Mouse (Mus musculus) small intestine, adult 2 months (tissue): Measurements from ENCODE around the gene Mfn2. TPM values are rescaled to one million over a fixed set of nuclear protein-coding genes. Genes with fewer than 3 reads are reported as not detected.
"Not testable (repeated sequence)": the region's sequence is repeated elsewhere in the genome, so short reads cannot be mapped to it uniquely, and the experiment has no call there.

Experiments used
- H3K27ac ChIP-seq: fragments of 200-500 bp; 2 replicates; pipeline ENCODE4 v1.5.1; 2012; ENCODE audit warnings: low read depth, low read length, control low read depth, inconsistent platforms; ENCODE audit not compliant: insufficient read depth
- H3K27me3 ChIP-seq: fragments of 200-500 bp; 2 replicates; pipeline ENCODE4 v1.6.1; 2012; ENCODE audit warnings: mild to moderate bottlenecking, moderate library complexity, low read length, inconsistent platforms; ENCODE audit not compliant: control insufficient read depth, insufficient read depth
- H3K36me3 ChIP-seq: fragments of 200-500 bp; 2 replicates; pipeline ENCODE4 v1.6.1; 2012; ENCODE audit warnings: mild to moderate bottlenecking, low read length, control low read depth, inconsistent platforms; ENCODE audit not compliant: control insufficient read depth, insufficient read depth
- H3K4me1 ChIP-seq: fragments of 200-500 bp; 2 replicates; pipeline ENCODE4 v1.6.1; 2012; ENCODE audit warnings: low read length, inconsistent platforms, mixed read lengths; ENCODE audit not compliant: control insufficient read depth, insufficient read depth, insufficient read length
- H3K4me3 ChIP-seq: fragments of 200-500 bp; 2 replicates; pipeline ENCODE4 v1.5.1; 2012; ENCODE audit warnings: low read depth, mild to moderate bottlenecking, control low read depth, inconsistent platforms, low read length, moderate library complexity
- CTCF ChIP-seq: fragments of 200-500 bp; IDR thresholded peaks from 2 replicates; pipeline ENCODE4 v1.5.1; 2012; ENCODE audit warnings: low read depth, mild to moderate bottlenecking, control low read depth, inconsistent platforms, low read length, moderate library complexity, mixed read lengths; ENCODE audit not compliant: insufficient replicate concordance, insufficient read length; ENCODE audit errors: extremely low read depth
- POLR2A ChIP-seq: fragments of 200-500 bp; IDR thresholded peaks from 2 replicates; pipeline ENCODE4 v1.6.1; 2012; ENCODE audit warnings: low read depth, mild to moderate bottlenecking, control low read depth, inconsistent platforms, low read length, moderate library complexity
- WGBS: fragments of 180-500 bp; shearing (Covaris S2); methylation state at CpG from one replicate; pipeline ENCODE4 v1.1.7; 2018; 5-methylcytosine and 5-hydroxymethylcytosine counted together
- polyA plus RNA-seq: library from polyadenylated mRNA; depleted of rRNA; stranded (reverse); fragments of >200 nt; gene quantifications from 2 replicates; pipeline ENCODE4 v1.2.3, GENCODE M21; 2012; rRNA removed

Gene Mfn2
- polyA plus RNA-seq, 1 experiment = 72.8 TPM

- Histone ChIP-seq H3K4me1 (no peaks in the 10 kb centered on the region), H3K36me3 (no peaks in the 10 kb centered on the region; the same call in 1 of the 2 replicates), H3K27me3 (no peaks in the 10 kb centered on the region), H3K4me3 (no peak overlapping the region), H3K27ac (no peak overlapping the region)
- no peak for TF ChIP-seq POLR2A
- no peak for TF ChIP-seq CTCF
- WGBS = 79% methylated on average over 2 of the region's 2 CpGs
Measured at GRCm38 (mm10) chr4:147850776-147851175, 53.7 kb downstream of the Mfn2 start.

- H3K4me3 ChIP-seq = peak overlapping the region; percentile 82
- no peak overlapping the region for H3K27ac ChIP-seq
- H3K27me3 ChIP-seq = no peaks in the 10 kb centered on the region
Measured at GRCm38 (mm10) chr4:147848584-147848991, 55.9 kb downstream of the Mfn2 start.

GRCm38 (mm10) chr4:147847614-147848583 is 56.6 kb downstream of the Mfn2 start, which contains the start of gene Zfp933:
Gene Zfp933, minus strand, starts transcription at chr4:147848366.
- 2% methylated on average over 23 of the region's 23 CpGs for WGBS
- peak within 1 kb of the TSS; percentile 82 for H3K4me3 ChIP-seq
- no peak within 1 kb of the TSS for H3K27ac ChIP-seq
- peaks cover 2% of the 10 kb centered on the region for H3K36me3 ChIP-seq
- no peaks in the 10 kb centered on the region for H3K27me3 ChIP-seq
- TF ChIP-seq POLR2A (no peak), CTCF (no peak)
- H3K4me1 ChIP-seq = no peaks in the 10 kb centered on the region

More at GRCm38 (mm10) chr4:147848584-147848991, 55.9 kb downstream of the Mfn2 start:
- no peaks in the 10 kb centered on the region; the same call in 1 of the 2 replicates for H3K36me3 ChIP-seq
- WGBS = 3% methylated on average over 4 of the region's 4 CpGs
- no peaks in the 10 kb centered on the region for H3K4me1 ChIP-seq
- TF ChIP-seq CTCF = no peak
- no peak for TF ChIP-seq POLR2A

GRCm38 (mm10) chr4:147842871-147843270 is 61.6 kb downstream of the Mfn2 start:
- Histone ChIP-seq H3K4me3 (no peak overlapping the region), H3K36me3 (peaks cover 12% of the 10 kb centered on the region), H3K27me3 (no peaks in the 10 kb centered on the region), H3K4me1 (no peaks in the 10 kb centered on the region), H3K27ac (no peak overlapping the region)
- WGBS = 99% methylated on average over 3 of the region's 3 CpGs
- TF ChIP-seq CTCF (no peak), POLR2A (no peak)

- peaks cover 12% of the 10 kb centered on the region for H3K36me3 ChIP-seq
- H3K27me3 ChIP-seq, H3K27ac ChIP-seq, H3K4me1 ChIP-seq, H3K4me3 ChIP-seq: not testable (repeated sequence)
- WGBS = over 99% methylated on average over 21 of the region's 26 CpGs
Measured at GRCm38 (mm10) chr4:147839282-147839681, 65.2 kb downstream of the Mfn2 start.

GRCm38 (mm10) chr4:147824389-147824788 is 80.1 kb downstream of the Mfn2 start:
- Histone ChIP-seq H3K36me3 (peaks cover 16% of the 10 kb centered on the region), H3K4me1 (no peaks in the 10 kb centered on the region)
- no peak for TF ChIP-seq POLR2A
- no peak for TF ChIP-seq CTCF

More at GRCm38 (mm10) chr4:147824389-147824788, 80.1 kb downstream of the Mfn2 start:
- H3K27ac ChIP-seq = no peak overlapping the region
- no peak overlapping the region for H3K4me3 ChIP-seq
- WGBS = 96% methylated on average over 4 of the region's 4 CpGs
- H3K27me3 ChIP-seq = no peaks in the 10 kb centered on the region

Other genes starting within 250 kb of the Mfn2 start
- not detected in 2 replicates for gene Zfp534, start 202.2 kb downstream of the Mfn2 start, polyA plus RNA-seq
- gene Zfp984, start 94.9 kb downstream of the Mfn2 start, polyA plus RNA-seq = 0.09 TPM in 1 of 2 replicates, not detected in the other
- 0.05 and 0.13 TPM in 2 replicates for gene Zfp933, start 56.3 kb downstream of the Mfn2 start, polyA plus RNA-seq
- 19.6 and 48.3 TPM in 2 replicates for gene Miip, start 35.9 kb downstream of the Mfn2 start, polyA plus RNA-seq
- 0.41 and 0.58 TPM in 2 replicates for gene Fv1, start 35.7 kb downstream of the Mfn2 start, polyA plus RNA-seq
- 8.8 and 18.8 TPM in 2 replicates for gene Plod1, start 32.1 kb upstream of the Mfn2 start, polyA plus RNA-seq
- gene 2510039O18Rik, start 36.2 kb upstream of the Mfn2 start, polyA plus RNA-seq = 97.5 and 209 TPM in 2 replicates
- gene Nppb, start 81.1 kb upstream of the Mfn2 start, polyA plus RNA-seq = not detected in 2 replicates
- gene Nppa, start 96.0 kb upstream of the Mfn2 start, polyA plus RNA-seq = not detected in 2 replicates
- gene Clcn6, start 134.1 kb upstream of the Mfn2 start, polyA plus RNA-seq = 2.7 and 2.8 TPM in 2 replicates
- 5.6 and 8.8 TPM in 2 replicates for gene Mthfr, start 134.4 kb upstream of the Mfn2 start, polyA plus RNA-seq
- gene Agtrap, start 183.3 kb upstream of the Mfn2 start, polyA plus RNA-seq = 10.3 and 14.2 TPM in 2 replicates
- 7.1 and 17.8 TPM in 2 replicates for gene Mad2l2, start 225.7 kb upstream of the Mfn2 start, polyA plus RNA-seq
- 0.11 and 0.24 TPM in 2 replicates for gene Draxin, start 226.0 kb upstream of the Mfn2 start, polyA plus RNA-seq
- gene Fbxo6, start 247.4 kb upstream of the Mfn2 start, polyA plus RNA-seq = 22.8 and 57.9 TPM in 2 replicates